Mouse (Mus musculus) kidney, embryonic 14.5 days (tissue): Measurements from ENCODE around the gene Fgd2. TPM values are rescaled to one million over a fixed set of nuclear protein-coding genes. Genes with fewer than 3 reads are reported as not detected.

Experiments
- ATAC-seq: fragments of 200-750 bp; cut with Nextera tagmentation; 2 replicates; pipeline ENCODE4 v1.8.0; 2017; ENCODE audit warnings: moderate number of reproducible peaks, mild to moderate bottlenecking, moderate TSS enrichment, moderate library complexity; ENCODE audit not compliant: low FRiP score, low TSS enrichment
- H3K27ac ChIP-seq: fragments of 300-500 bp; sonication (generic); 2 replicates; pipeline ENCODE4 v1.5.1; 2014; ENCODE audit warnings: low read depth, mild to moderate bottlenecking, low read length, moderate library complexity, mixed read lengths
- H3K27me3 ChIP-seq: fragments of 300-500 bp; sonication (generic); 2 replicates; pipeline ENCODE4 v1.6.1; 2014; ENCODE audit warnings: mild to moderate bottlenecking, low read length; ENCODE audit not compliant: control insufficient read depth, insufficient read depth
- H3K36me3 ChIP-seq: fragments of 300-500 bp; sonication (generic); 2 replicates; pipeline ENCODE4 v1.6.1; 2014; ENCODE audit warnings: low read length, mixed read lengths; ENCODE audit not compliant: control insufficient read depth, insufficient read depth
- H3K4me1 ChIP-seq: fragments of 300-500 bp; sonication (generic); 2 replicates; pipeline ENCODE4 v1.6.1; 2014; ENCODE audit warnings: low read length, mixed read lengths; ENCODE audit not compliant: control insufficient read depth, insufficient read depth
- H3K4me2 ChIP-seq: fragments of 300-500 bp; sonication (generic); replicated peaks from 2 replicates; pipeline ENCODE4 v1.6.1; 2014; ENCODE audit warnings: low read depth, mild to moderate bottlenecking, low read length
- H3K4me3 ChIP-seq: fragments of 300-500 bp; sonication (generic); 2 replicates; pipeline ENCODE4 v1.5.1; 2014; ENCODE audit warnings: mild to moderate bottlenecking, low read length
- H3K9ac ChIP-seq: fragments of 300-500 bp; sonication (generic); 2 replicates; pipeline ENCODE4 v1.6.1; 2014; ENCODE audit warnings: low read depth, mild to moderate bottlenecking, low read length, moderate library complexity
- H3K9me3 ChIP-seq: fragments of 300-500 bp; sonication (generic); 2 replicates; pipeline ENCODE4 v1.6.1; 2016; ENCODE audit warnings: low read length; ENCODE audit not compliant: control insufficient read depth
- WGBS: fragments of 180-500 bp; shearing (Covaris S2); extraction: QIAGEN DNeasy Blood & Tissue Kit; methylation state at CpG from one replicate; pipeline ENCODE4 v1.1.7; 2014; 5-methylcytosine and 5-hydroxymethylcytosine counted together
- polyA plus RNA-seq: library from polyadenylated mRNA; unstranded; fragments of >200 nt; fragmentation: Nextera tagmentation; extraction: Ambion mirVana; gene quantifications from 2 replicates; pipeline ENCODE4 v1.2.1, GENCODE M21; 2014

Gene Fgd2
- polyA plus RNA-seq, 1 experiment from 2014 or later, result 9.5 TPM

DNA sequence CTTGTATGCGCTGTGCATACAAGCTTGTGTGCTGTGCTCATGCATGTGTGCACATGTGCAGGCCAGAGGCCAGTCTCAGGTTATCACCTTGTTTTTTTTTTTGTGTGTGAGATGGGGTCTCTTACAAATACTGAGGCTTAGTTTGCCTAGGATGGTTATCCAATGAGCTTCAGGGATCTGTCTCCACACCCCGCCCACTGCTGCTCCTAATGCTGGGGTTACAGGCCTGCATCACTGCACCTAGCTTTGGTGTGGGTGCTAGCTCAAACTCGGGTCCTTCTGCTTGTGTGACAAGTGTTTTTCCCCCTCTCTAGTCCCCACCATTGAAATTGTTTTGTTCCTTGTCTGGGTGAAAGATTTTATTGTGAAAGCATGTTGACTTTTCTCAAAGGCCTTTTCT lies 30.5 kb upstream of the Fgd2 start:
- Histone ChIP-seq H3K4me2 (no peak overlapping the region), H3K4me1 (peaks cover 12% of the 10 kb centered on the region), H3K27ac (no peak overlapping the region), H3K27me3 (peaks cover 15% of the 10 kb centered on the region), H3K9ac (no peak overlapping the region), H3K9me3 (no peaks in the 10 kb centered on the region), H3K4me3 (no peak overlapping the region), H3K36me3 (peaks cover 31% of the 10 kb centered on the region)
- WGBS, result 89% methylated on average over 3 of the region's 3 CpGs
- no peak for ATAC-seq

DNA sequence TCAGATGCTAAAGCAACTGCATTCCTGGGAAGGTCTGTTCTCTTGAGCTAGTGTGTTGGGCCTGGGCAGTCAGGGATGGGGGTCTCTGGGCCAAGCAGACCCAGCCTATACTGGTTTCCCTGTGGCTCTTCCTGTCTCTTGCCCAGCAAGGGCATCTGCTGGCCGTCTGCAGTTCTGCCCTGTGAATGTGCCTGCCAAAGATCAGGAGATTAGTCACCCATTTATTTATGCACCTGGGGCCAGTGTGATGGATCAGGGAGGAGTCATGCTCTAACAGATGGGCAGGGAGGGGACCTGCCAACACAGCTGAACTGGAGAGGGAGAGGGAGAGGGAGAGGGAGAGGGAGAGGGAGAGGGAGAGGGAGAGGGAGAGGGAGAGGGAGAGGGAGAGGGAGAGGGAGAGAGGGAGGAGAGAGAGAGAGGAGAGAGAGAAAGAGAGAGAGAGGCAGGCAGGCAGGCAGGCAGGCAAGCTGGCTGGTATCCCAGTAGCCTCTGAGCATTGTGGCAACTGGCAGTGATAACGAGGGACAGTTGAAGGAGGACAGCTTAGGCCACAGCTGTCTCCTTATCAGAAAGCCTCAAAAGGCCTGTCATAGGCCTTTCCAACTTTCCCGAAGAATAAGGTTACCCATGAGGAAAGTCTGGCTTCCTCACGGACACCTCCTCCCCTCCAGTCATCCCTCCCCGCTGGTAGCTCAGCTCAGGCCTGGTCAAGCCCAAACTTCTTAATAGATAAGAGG lies 29.9 kb upstream of the Fgd2 start:
- Histone ChIP-seq H3K4me3 (no peak overlapping the region), H3K9ac (no peak overlapping the region), H3K9me3 (no peaks in the 10 kb centered on the region), H3K27me3 (peaks cover 11% of the 10 kb centered on the region), H3K4me2 (no peak overlapping the region), H3K27ac (peak overlapping the region; percentile 56), H3K36me3 (peaks cover 37% of the 10 kb centered on the region), H3K4me1 (peaks cover 12% of the 10 kb centered on the region)
- peak; percentile 37; the same call in 1 of the 2 replicates for ATAC-seq
- WGBS, result 29% methylated on average over 5 of the region's 5 CpGs

DNA sequence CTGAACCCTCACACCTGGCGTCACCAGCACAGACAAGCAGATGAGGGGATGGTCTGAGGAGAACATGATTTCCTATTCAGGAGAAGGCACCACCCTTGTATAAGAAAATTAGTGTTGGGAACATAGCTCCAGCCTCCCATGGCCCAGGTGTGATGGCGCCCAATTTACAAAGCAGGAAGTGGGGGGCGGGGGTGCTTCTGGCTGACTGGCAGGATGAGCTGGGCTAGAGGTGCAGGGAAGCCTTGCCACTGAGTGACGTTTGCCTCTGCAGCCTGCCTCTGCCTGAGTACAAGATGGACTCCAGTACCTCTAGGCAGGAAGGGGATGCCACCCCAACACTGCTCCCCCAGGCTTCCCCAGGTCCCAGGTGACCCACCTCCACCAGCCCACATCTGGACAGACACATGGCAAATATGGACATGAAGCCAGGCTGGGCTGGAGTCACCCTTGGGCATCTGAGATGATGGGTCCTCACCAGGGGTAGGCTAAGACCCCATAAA lies 28.5 kb upstream of the Fgd2 start:
- Histone ChIP-seq H3K27ac (no peak overlapping the region), H3K4me2 (no peak overlapping the region), H3K27me3 (0 out of 2 replicates have a peak, but pooled peaks cover 1% of the 10 kb centered on the region), H3K4me3 (no peak overlapping the region), H3K4me1 (no peaks in the 10 kb centered on the region), H3K36me3 (peaks cover 51% of the 10 kb centered on the region), H3K9me3 (no peaks in the 10 kb centered on the region), H3K9ac (no peak overlapping the region)
- 83% methylated on average over 4 of the region's 4 CpGs for WGBS
- no peak for ATAC-seq

DNA sequence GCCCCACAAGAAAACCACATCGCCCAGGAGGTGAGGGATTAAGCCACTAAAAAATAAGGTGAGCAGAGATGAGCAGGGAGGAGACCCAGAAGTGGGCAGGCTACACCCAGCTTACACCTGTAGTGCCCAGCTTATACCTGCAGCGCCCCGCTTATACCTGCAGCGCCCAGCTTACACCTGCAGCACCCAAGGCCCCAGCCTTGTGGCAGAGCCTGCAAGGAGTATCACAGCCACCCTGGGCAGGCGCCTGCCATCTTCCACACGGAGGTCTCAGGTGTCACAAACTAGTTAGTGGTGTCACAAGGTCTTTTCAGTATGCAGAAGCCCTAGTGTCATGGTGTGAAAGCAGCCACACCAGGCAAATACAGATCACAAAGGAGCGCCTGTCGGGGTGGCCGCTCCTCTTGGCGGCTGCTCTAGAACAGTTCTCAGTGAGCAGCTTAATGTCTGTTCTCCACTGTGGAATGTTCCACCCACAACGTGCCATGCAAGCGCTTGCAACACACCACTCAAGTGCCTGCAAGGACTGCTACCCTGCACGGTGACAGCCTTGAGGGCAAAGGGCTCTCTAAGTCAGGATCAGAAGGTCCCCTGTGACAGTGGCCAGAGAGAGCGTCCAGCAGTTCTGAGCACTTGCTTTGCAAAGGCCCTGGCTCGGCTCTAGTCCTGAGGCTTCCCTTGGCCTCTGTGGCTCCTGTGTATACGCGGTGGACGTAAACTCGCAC lies 24.3 kb upstream of the Fgd2 start:
- Histone ChIP-seq H3K27me3 (no peaks in the 10 kb centered on the region), H3K4me2 (no peak overlapping the region), H3K27ac (no peak overlapping the region), H3K4me1 (peaks cover 7% of the 10 kb centered on the region), H3K9ac (no peak overlapping the region), H3K9me3 (no peaks in the 10 kb centered on the region), H3K4me3 (no peak overlapping the region), H3K36me3 (peaks cover 86% of the 10 kb centered on the region)
- ATAC-seq, result no peak
- 93% methylated on average over 19 of the region's 19 CpGs for WGBS

DNA sequence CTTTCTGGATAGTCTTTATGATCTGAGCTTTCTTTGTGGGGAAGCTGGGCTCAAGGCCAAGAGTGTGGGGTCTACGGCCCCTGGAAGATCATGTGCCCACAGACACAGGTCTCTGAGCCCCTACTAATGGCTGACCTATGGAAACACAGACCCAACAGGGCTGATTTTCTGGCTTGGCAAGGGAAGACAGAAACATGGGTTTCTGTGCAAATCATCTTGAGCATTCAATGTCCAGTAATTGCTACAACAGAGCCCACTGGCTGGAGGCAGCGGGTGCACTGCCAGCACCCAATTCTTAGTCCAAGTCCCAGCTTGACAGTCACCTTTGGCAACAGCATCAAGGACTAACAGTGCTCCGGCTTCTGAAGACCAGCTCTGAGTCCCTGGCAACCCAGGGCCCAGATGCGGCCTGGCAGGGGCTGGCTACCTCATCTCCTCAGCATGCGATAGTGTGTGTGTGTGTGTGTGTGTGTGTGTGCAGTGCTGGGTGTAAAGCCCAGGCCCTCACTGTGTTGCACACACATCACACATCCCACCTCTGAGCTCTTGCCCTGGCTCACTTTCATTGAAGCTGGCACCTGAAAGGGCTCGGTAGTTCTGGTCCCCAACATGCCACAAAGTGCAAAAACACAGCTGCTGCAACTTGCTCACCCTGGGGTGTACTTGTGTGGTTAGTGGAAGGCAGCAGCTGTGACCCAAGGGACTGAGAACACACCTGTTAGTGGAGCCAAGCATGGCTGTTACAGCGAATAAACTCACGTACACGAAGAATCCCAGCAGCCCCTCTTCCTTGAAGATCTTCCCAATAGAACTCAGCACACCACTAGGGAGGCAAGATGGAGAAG lies 22.5 kb upstream of the Fgd2 start:
- Histone ChIP-seq H3K4me3 (no peak overlapping the region), H3K27me3 (no peaks in the 10 kb centered on the region), H3K9ac (no peak overlapping the region), H3K9me3 (no peaks in the 10 kb centered on the region), H3K27ac (no peak overlapping the region), H3K36me3 (peaks cover 76% of the 10 kb centered on the region), H3K4me2 (no peak overlapping the region), H3K4me1 (peaks cover 20% of the 10 kb centered on the region)
- ATAC-seq, result no peak
- WGBS, result 95% methylated on average over 9 of the region's 9 CpGs

DNA sequence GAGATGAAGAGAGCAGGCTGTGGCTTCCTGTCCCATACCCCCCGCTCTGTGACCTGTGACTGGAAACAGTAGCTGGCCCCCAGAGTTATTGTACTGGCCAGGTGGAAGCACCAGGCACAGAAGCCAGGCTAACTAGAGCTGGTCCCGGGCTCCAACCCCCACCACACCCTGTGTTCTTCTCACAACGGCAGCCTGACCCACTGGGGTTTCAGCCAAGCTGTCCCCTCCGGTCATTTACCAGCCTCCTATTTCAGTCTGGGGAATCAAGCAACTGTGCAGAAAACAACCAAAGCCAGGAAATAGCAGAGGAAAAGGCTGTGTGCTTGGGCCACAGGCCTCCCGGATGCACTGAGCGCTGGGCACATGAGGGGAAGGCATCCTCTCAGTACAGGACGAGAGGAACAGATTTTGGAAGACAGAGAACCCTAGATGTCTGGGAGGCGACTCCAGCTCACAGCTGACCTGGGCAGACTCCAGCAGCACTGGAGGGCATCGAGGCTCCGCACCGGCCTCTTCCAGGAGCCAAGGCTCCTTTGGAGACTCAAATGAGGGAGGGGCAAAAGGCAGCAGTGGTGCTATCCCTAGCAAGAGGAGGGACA lies 21.4 kb upstream of the Fgd2 start:
- Histone ChIP-seq H3K4me1 (peaks cover 20% of the 10 kb centered on the region), H3K9ac (no peak overlapping the region), H3K9me3 (no peaks in the 10 kb centered on the region), H3K27ac (peak overlapping the region; percentile 59; the same call in 1 of the 2 replicates), H3K27me3 (no peaks in the 10 kb centered on the region), H3K4me2 (no peak overlapping the region), H3K4me3 (no peak overlapping the region), H3K36me3 (peaks cover 76% of the 10 kb centered on the region)
- ATAC-seq, result no peak
- WGBS, result 78% methylated on average over 11 of the region's 11 CpGs

DNA sequence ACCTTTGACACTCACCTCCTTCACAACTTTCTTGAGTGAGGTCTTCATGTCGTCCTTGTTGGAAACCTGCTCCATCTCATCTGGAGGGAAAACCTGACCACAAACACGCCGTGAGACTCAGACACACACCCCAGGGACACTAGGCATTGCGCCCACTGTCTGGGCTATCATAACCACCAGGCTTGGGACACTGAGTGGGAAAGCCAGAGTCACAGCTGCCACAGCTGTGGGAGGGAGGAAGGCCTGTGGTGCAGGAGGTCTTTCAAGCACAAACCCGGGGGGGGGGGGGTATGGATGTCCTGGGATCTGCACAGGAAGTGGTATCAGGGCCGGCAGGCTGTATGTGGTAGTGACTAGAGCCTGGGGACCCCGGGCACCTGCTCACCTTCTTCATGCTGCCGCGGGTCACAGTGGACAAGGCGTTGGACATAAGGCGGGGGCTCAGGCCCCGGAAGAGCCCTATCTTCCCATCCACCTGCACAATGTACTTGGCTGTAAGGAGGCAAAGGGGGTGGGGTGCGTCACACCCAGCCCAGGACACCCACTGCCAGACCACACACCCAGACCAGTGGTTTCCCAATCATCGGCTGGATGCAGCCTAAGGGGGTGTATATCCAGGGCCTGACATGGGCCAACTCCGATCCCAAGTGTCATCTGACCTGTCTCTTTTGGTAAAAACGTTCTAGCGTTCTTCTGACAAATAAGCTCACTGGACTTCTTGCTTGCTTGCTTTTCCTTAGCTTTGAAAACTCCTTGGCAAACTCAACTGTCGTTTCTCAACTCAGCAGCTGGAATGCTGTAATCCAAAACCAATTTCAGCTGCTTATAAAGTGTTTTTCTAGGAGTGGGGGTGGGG lies 20.1 kb upstream of the Fgd2 start:
- ATAC-seq, result no peak
- H3K4me3 ChIP-seq, result no peak overlapping the region
- H3K4me1 ChIP-seq, result peaks cover 21% of the 10 kb centered on the region
- H3K9ac ChIP-seq, result no peak overlapping the region
- peaks cover 70% of the 10 kb centered on the region for H3K36me3 ChIP-seq
- WGBS, result 72% methylated on average over 18 of the region's 18 CpGs
- no peaks in the 10 kb centered on the region for H3K27me3 ChIP-seq
- H3K4me2 ChIP-seq, result no peak overlapping the region
- H3K27ac ChIP-seq, result peak overlapping the region; percentile 59; the same call in 1 of the 2 replicates
- H3K9me3 ChIP-seq, result no peaks in the 10 kb centered on the region

DNA sequence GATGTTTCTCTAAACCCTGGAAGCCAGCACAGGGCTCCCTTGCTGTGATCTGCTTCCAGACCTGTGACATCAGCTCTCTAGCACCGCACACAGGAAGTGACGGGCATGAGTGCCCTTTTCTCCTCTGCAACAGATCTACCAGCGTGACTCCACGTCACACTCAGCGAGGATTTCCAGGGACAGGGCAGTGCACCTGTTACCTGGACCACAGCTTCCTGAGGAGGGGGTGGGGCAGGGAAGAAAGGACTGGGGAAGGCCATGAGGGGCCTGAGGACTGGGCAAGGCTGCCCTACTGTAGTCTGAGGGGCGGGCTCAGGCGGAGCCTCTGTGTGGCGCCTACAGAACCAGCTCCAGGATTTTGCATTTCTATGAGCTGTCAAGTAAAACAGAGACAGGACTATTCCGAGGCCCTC lies 19.1 kb upstream of the Fgd2 start:
- H3K36me3 ChIP-seq, result peaks cover 61% of the 10 kb centered on the region
- H3K9me3 ChIP-seq, result no peaks in the 10 kb centered on the region
- no peak overlapping the region for H3K4me3 ChIP-seq
- peak overlapping the region; percentile 59 for H3K27ac ChIP-seq
- 15% methylated on average over 9 of the region's 9 CpGs for WGBS
- H3K4me1 ChIP-seq, result peaks cover 31% of the 10 kb centered on the region
- 0 out of 2 replicates have a peak overlapping the region, but pooled peaks have one; percentile 13 for H3K9ac ChIP-seq
- H3K27me3 ChIP-seq, result no peaks in the 10 kb centered on the region
- peak overlapping the region; percentile 4; the same call in 1 of the 2 replicates for H3K4me2 ChIP-seq
- peak; percentile 66 for ATAC-seq
